Mouse (Mus musculus) midbrain, postnatal 0 days (tissue): Measurements from ENCODE around the gene B4galt1. TPM values are rescaled to one million over a fixed set of nuclear protein-coding genes. Genes with fewer than 3 reads are reported as not detected.
A peak's percentile ranks its signal among the peaks of the same experiment; 100 is the strongest.

ENCODE experiments used
- ATAC-seq: fragments of 200-750 bp; cut with Nextera tagmentation; 2 replicates; pipeline ENCODE4 v1.8.0; 2017; ENCODE audit warnings: moderate number of reproducible peaks, mild to moderate bottlenecking, moderate TSS enrichment, moderate library complexity; ENCODE audit not compliant: low FRiP score
- DNase-seq: peaks from one replicate; pipeline ENCODE4 v3.0.0-alpha.2; 2015; ENCODE audit warnings: low spot score
- H3K27ac ChIP-seq: fragments of 300-500 bp; sonication (generic); 2 replicates; pipeline ENCODE4 v1.5.1; 2014; ENCODE audit warnings: low read depth, mild to moderate bottlenecking, low read length, mixed read lengths
- H3K27me3 ChIP-seq: fragments of 300-500 bp; sonication (generic); 2 replicates; pipeline ENCODE4 v1.6.1; 2014; ENCODE audit warnings: low read length, control low read depth, mixed read lengths; ENCODE audit not compliant: insufficient read depth
- H3K36me3 ChIP-seq: fragments of 300-500 bp; sonication (generic); 2 replicates; pipeline ENCODE4 v1.6.1; 2014; ENCODE audit warnings: low read length, control low read depth, mixed read lengths; ENCODE audit not compliant: insufficient read depth
- H3K4me1 ChIP-seq: fragments of 300-500 bp; sonication (generic); 2 replicates; pipeline ENCODE4 v1.6.1; 2014; ENCODE audit warnings: mild to moderate bottlenecking, control low read depth, antibody characterized with exemption, low read length, mixed read lengths; ENCODE audit not compliant: insufficient read depth
- H3K4me2 ChIP-seq: fragments of 300-500 bp; sonication (generic); 2 replicates; pipeline ENCODE4 v1.6.1; 2014; ENCODE audit warnings: low read depth, mild to moderate bottlenecking, low read length, mixed read lengths; ENCODE audit not compliant: poor library complexity, severe bottlenecking
- H3K4me3 ChIP-seq: fragments of 300-500 bp; sonication (generic); 2 replicates; pipeline ENCODE4 v1.5.1; 2014; ENCODE audit warnings: low read depth, mild to moderate bottlenecking, low read length, moderate library complexity
- H3K9ac ChIP-seq: fragments of 300-500 bp; sonication (generic); replicated peaks from 2 replicates; pipeline ENCODE4 v1.6.1; 2014; ENCODE audit warnings: mild to moderate bottlenecking, low read length, moderate library complexity, mixed read lengths; ENCODE audit not compliant: poor library complexity, severe bottlenecking
- H3K9me3 ChIP-seq: fragments of 300-500 bp; sonication (generic); 2 replicates; pipeline ENCODE4 v1.6.1; 2016; ENCODE audit warnings: low read length, control low read depth
- CTCF ChIP-seq: IDR thresholded peaks from 2 replicates; pipeline ENCODE4 v1.5.1; 2016; ENCODE audit warnings: antibody characterized with exemption, mild to moderate bottlenecking
- WGBS: fragments of 180-500 bp; shearing (Covaris S2); extraction: QIAGEN DNeasy Blood & Tissue Kit; methylation state at CpG from one replicate; pipeline ENCODE4 v1.1.7; 2014; 5-methylcytosine and 5-hydroxymethylcytosine counted together
- polyA plus RNA-seq: library from polyadenylated mRNA; unstranded; fragments of >200 nt; fragmentation: Nextera tagmentation; extraction: Ambion mirVana; gene quantifications from 2 replicates; pipeline ENCODE4 v1.2.1, GENCODE M21; 2015
- total RNA-seq: library from RNA; depleted of rRNA; stranded (reverse); fragments of >200 nt; gene quantifications from 2 replicates; pipeline ENCODE4 v1.2.3, GENCODE M21; 2014

B4galt1 gene
- total and polyA plus RNA-seq, 2 experiments from 2014 or later, result 5.8 to 10.0 TPM

DNA sequence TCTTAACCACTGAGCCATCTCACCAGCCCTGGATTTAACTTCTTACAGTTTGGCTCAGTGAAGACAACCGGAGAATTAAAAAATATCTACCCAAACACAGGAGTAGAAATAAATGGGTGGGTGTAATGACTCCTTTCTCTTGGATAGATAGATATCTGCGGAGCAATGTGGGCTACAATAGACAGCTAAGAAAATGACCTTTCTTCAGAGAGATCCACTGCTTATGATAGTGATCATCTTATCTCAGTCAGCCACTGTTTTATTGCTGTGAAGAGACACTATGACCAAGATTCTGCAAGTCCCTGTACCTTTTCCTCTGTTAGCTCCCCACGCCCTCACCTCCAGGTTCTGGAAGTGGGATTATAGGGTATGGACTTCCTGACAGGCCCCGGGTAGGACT, 70.8 kb downstream of the B4galt1 start:
- H3K4me3 ChIP-seq, result no peak overlapping the region
- DNase-seq (no peak), ATAC-seq (no peak)
- no peak for TF ChIP-seq CTCF
- no peak overlapping the region for H3K27ac ChIP-seq
- no peak overlapping the region for H3K4me2 ChIP-seq
- H3K9me3 ChIP-seq, result no peaks in the 10 kb centered on the region
- H3K27me3 ChIP-seq, result no peaks in the 10 kb centered on the region
- H3K9ac ChIP-seq, result no peak overlapping the region
- 93% methylated on average over 4 of the region's 4 CpGs for WGBS
- H3K36me3 ChIP-seq, result no peaks in the 10 kb centered on the region
- H3K4me1 ChIP-seq, result no peaks in the 10 kb centered on the region

DNA sequence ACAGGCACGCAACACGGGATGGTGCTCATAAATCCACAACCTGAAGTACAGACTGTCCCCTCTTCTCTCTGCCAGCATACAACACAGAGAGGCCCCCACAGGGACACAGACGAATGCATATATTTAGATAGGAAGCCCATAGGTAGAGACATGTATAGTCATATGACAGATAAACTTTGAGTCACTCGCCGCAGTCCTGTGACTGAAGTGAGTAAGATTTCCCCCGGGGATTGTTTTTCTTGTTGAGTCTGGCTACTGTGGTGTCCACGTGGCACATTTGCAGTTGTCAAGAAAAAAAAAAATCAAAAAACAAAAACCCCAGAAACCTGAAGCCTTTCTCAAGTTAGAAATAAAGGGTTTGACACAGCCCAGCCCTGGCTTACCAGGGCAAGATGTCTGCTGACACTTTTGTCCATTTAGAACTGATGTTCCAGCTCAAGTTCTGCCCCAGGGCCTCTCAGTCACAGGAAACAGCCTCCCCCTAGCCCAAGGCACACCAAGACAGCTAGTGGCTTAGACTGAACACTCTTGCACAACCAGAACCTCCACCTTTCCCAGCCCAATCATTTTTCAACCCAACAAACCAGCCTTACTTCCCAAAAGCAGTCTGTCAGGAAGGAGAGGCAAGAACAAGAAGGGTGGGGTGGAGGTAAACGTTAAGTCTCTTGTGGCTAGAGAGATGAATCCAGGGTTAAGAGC, 71.9 kb downstream of the B4galt1 start:
- Histone ChIP-seq H3K4me1 (no peaks in the 10 kb centered on the region), H3K9ac (no peak overlapping the region), H3K36me3 (no peaks in the 10 kb centered on the region), H3K4me3 (no peak overlapping the region), H3K27ac (no peak overlapping the region), H3K27me3 (no peaks in the 10 kb centered on the region), H3K4me2 (no peak overlapping the region), H3K9me3 (no peaks in the 10 kb centered on the region)
- TF ChIP-seq CTCF, result no peak
- DNase-seq (no peak), ATAC-seq (no peak)
- 70% methylated on average over 8 of the region's 8 CpGs for WGBS

GRCm38 (mm10) chr4:40781143-40781542, 72.7 kb downstream of the B4galt1 start:
- TF ChIP-seq CTCF, result no peak
- ATAC-seq (no peak), DNase-seq (no peak)
- Histone ChIP-seq H3K9me3 (no peaks in the 10 kb centered on the region), H3K4me1 (no peaks in the 10 kb centered on the region), H3K4me2 (no peak overlapping the region), H3K36me3 (no peaks in the 10 kb centered on the region), H3K9ac (no peak overlapping the region), H3K4me3 (no peak overlapping the region), H3K27ac (no peak overlapping the region), H3K27me3 (no peaks in the 10 kb centered on the region)
- 49% methylated on average over 3 of the region's 3 CpGs for WGBS

- Histone ChIP-seq H3K4me2 (no peak overlapping the region), H3K4me1 (no peaks in the 10 kb centered on the region), H3K4me3 (no peak overlapping the region), H3K9ac (no peak overlapping the region), H3K9me3 (no peaks in the 10 kb centered on the region), H3K36me3 (no peaks in the 10 kb centered on the region), H3K27ac (no peak overlapping the region), H3K27me3 (no peaks in the 10 kb centered on the region)
- ATAC-seq (no peak), DNase-seq (no peak)
- 83% methylated on average over 6 of the region's 6 CpGs for WGBS
- peak; percentile 35; the same call in 1 of the 2 replicates for TF ChIP-seq CTCF
Observed at GRCm38 (mm10) chr4:40778656-40779055, 75.1 kb downstream of the B4galt1 start.

DNA sequence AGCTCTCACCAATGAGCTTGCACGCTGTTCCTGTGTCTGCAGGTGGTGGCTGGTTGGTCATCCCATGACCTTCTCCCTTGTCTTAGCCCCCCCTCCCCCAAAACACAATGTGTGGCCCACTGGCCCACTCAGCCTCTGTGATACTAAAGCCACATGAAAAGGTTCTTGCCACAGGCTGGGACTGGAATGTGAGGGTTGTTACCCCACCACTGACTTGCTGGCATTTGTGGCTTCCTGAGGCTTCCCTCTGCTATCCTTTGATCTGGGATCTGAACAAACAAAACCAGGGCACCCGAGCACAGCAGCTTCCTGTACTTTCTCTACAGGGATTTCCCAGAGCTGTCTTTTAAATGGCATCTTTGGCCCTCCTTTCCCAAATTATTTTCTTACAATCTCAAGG, 76.7 kb downstream of the B4galt1 start:
- Histone ChIP-seq H3K27ac (no peak overlapping the region), H3K36me3 (no peaks in the 10 kb centered on the region), H3K9me3 (no peaks in the 10 kb centered on the region), H3K4me2 (no peak overlapping the region), H3K4me3 (no peak overlapping the region), H3K27me3 (no peaks in the 10 kb centered on the region), H3K4me1 (no peaks in the 10 kb centered on the region), H3K9ac (no peak overlapping the region)
- ATAC-seq (no peak), DNase-seq (no peak)
- TF ChIP-seq CTCF, result no peak
- 13% methylated on average over 2 of the region's 2 CpGs for WGBS

- no peak overlapping the region for H3K4me3 ChIP-seq
Observed at GRCm38 (mm10) chr4:40776416-40776815, 77.4 kb downstream of the B4galt1 start.

More at GRCm38 (mm10) chr4:40776416-40776815, 77.4 kb downstream of the B4galt1 start:
- H3K9ac ChIP-seq, result no peak overlapping the region
- DNase-seq (no peak), ATAC-seq (no peak)
- H3K27me3 ChIP-seq, result no peaks in the 10 kb centered on the region
- no peaks in the 10 kb centered on the region for H3K4me1 ChIP-seq
- H3K27ac ChIP-seq, result no peak overlapping the region
- no peaks in the 10 kb centered on the region for H3K36me3 ChIP-seq
- H3K4me2 ChIP-seq, result no peak overlapping the region
- H3K9me3 ChIP-seq, result no peaks in the 10 kb centered on the region
- 76% methylated on average over 4 of the region's 4 CpGs for WGBS
- no peak for TF ChIP-seq CTCF
